Mouse (Mus musculus) gastrocnemius, postnatal 36 days (tissue): ENCODE data around the gene Zfp61. TPM values are rescaled to one million over a fixed set of nuclear protein-coding genes. Genes with fewer than 3 reads are reported as not detected.

Experiments used
- DNase-seq, 2 experiments: peaks; one replicate each; pipeline ENCODE4 v3.0.0; 2022
- intact Hi-C: fragments of 180-260 bp; cut with DNase I; formaldehyde crosslinking; loops from one replicate; pipeline ENCODE4 v1.15.1; 2025
- long read RNA-seq, 2 experiments: library from polyadenylated mRNA; stranded (forward); transcript quantifications; one replicate each; pipeline ENCODE4 v2.0.0; 2021
- total RNA-seq, 2 experiments: library from RNA; stranded (reverse); gene quantifications; 2 replicates each; pipeline ENCODE4 v1.2.3; 2021

Zfp61 gene
- total RNA-seq, result 1 to 10 TPM; 2.5 to 2.7 TPM
- long read RNA-seq, experiment 1, partial matches to known transcripts, result 0 of 3 reads
- long read RNA-seq, experiment 1, other reads (novel, unspliced or antisense), result 3 of 3 reads
- long read RNA-seq, experiment 2, partial matches to known transcripts, result 0 of 6 reads
- long read RNA-seq, experiment 2, other reads (novel, unspliced or antisense), result 4 of 6 reads

DNA sequence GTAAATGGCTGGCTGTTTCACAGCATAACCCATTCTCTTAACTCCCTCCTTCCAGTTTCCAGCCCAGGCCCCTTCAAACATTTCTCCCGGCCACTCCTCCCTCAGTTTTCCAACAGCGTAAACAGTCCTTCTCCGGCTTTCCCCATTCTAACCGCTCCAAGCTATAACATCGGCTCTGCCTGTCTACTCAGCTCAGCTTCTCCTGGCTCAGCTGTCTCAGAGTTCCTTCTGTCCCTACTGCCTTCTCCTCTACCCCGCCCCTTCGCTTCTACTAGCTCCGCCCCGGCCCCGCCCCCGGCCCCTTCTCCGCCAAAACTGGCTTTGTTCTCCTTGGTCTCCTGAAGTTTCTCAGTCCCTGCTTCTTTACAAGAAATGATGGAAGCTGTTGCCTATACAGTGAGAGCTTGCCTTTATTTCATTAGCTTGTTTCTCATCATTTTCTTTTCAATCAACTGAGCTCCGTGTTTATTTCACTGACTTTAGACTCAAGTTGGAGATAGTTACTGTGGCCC is at the start of gene Zfp61:
Zfp61 (minus strand) TSS at position 462 of the 512 bp plus-strand sequence.
- intact Hi-C loops, result loop anchor here (2.0 kb wide), 1 partner anchor 16 kb away; the partner anchor contains the start of gene Zfp94
- DNase-seq, result no peak

DNA sequence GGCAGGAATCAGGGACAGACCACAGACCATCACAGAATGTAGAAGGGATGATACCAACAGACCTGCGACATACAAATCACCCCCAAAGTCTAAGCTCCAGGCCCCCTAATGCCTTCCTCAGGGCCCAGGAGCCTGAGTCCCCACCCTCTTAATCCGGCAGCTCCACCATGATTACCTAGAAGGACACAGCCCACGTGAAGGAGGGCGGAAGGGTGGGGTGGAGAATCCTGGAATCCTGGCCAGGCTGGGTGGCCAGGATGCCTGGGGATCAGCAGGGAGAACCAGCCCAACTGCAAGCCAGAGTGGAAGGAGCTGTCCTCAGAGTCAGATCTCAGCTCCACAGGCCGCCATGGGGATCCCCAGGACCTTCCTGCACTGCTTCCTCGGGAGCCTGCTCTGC is 47.9 kb upstream of the Zfp61 start, which contains the start of gene Lypd5:
Lypd5 (plus strand) TSS at position 301 of the 400 bp plus-strand sequence.
- intact Hi-C loops, result no loop called here
- DNase-seq, result no peak

DNA sequence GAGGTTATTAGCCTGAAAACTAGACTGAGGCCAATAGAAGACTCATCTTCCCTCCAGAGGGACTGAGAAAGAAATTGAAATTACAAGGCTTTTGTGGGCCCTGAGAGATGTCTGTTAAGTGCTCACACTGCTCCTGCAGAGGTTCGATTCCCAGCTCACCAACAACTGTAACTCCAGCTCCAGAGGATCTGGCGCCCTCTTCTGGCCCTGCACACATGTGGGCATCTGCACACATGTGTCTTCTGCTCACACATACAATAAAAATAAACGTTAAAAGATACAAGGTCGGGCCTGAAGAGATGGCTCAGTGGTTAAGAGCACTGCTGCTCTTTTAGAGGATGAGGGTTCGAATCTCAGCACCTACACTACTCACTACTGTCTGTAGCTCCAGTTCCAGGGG is 45.4 kb upstream of the Zfp61 start:
- no peak for DNase-seq
- intact Hi-C loops, result no loop called here

DNA sequence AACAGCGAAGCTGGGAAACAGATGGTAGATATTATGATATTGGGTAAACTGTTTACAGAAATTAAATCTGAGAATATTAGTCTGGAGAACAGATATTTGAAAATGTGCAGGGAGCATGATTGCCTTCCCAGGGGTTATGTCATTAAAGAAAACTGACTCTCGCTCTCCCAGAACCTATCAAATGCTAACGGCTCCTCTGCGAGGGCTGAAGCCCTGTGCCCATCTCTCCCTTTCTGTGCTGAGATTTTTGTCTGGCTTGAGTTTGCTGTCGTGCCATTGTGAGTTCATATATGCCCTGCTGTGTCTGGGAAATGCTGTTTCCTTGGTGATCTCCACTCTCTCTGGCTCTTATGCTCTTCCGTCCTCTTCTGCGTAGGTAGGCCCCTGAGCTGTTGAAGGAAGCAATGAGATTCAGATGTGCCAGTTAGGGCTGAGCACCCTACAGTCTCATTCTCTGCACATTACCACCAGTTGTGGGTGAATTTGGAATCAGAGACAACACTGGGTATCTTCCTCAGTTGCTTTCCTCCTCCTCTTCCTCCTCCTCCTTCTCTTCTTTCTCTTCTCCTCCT is 42.8 kb upstream of the Zfp61 start:
- DNase-seq, result no peak
- intact Hi-C loops, result no loop called here

DNA sequence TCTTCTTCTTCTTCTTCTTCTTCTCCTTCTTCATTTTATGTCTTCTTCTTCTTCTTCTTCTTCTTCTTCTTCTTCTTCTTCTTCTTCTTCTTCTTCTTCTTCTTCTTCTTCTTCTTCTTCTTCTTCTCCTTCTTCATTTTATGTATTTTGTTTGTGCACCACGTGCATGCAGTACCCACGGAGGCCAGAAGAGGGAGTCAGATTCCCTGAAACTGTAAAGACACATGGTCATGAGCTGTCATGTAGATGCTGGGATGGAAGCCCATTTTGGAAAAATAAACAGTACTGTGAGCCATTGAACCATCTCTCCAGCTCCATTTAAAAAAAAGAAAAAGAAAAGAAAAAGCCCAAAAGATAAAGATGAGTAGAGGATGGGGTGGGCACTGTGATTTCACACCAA is 37.2 kb upstream of the Zfp61 start:
- intact Hi-C loops, result no loop called here
- DNase-seq, result no peak

DNA sequence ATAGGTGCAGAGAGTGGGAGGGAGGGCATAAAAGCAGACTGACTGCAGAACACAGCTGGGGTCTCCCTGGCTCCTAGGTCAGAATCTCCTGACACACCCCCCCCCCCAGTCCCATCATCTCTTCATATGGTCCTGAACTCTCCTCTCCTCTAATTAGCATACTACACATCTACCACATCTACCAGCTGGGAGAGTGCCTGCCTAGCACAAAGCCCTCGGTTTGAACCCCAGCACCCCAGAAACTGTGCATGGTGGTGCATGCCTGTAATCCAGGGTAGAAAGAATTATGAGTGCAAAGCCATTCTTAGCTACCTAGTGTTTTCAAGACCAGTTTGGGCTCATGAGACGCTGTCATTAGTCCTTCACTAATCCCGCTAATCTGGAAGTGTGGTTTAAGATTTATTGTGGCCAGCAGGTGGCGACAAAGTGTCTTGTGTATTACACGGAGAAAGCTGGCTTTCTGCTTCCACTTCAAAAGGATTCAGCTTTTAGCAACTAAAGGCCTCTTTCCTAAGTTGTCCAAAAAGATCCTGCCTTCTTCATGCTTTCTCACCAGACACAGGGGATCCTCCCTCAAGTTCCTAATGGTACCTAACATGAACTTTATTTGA is 34.8 kb upstream of the Zfp61 start:
- intact Hi-C loops, result no loop called here
- peak; percentile 21 to 46 for DNase-seq

DNA sequence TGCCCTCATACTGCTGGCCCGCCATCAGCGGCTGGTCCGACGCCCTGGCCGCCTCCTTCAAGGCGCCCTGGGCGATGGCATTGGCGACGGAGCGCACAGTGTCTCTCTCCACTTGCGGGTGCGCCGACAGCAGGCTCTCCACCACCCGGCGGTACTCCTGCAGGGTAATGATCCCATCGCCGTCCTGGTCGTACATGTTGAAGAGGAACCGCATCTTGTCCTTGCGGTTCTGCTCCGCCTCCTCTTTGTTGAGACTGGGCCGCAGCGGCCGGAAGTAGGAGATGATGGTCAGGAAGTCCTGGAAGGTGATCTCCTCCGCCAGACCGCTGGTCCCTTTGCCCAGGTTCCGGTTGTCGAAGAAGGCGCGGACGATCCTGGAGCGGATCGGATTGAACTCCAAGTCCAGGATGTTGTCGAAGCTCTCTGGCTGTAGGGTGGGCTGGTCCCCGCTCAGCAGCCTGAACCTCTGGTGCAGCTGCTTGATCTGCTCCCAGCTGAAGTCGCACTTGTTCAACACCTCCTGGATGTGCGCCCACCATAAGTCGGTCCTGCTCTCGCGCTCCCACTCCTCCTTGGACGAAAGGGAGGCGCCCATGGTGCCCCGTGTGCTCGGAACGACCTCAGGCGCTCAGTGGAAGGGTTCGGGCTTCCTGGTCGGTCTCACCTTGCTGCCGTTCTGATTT is 32.4 kb upstream of the Zfp61 start, which contains the start of gene Tescl:
Tescl (minus strand) TSS at position 633 of the 683 bp plus-strand sequence.
- DNase-seq, result no peak
- intact Hi-C loops, result no loop called here

DNA sequence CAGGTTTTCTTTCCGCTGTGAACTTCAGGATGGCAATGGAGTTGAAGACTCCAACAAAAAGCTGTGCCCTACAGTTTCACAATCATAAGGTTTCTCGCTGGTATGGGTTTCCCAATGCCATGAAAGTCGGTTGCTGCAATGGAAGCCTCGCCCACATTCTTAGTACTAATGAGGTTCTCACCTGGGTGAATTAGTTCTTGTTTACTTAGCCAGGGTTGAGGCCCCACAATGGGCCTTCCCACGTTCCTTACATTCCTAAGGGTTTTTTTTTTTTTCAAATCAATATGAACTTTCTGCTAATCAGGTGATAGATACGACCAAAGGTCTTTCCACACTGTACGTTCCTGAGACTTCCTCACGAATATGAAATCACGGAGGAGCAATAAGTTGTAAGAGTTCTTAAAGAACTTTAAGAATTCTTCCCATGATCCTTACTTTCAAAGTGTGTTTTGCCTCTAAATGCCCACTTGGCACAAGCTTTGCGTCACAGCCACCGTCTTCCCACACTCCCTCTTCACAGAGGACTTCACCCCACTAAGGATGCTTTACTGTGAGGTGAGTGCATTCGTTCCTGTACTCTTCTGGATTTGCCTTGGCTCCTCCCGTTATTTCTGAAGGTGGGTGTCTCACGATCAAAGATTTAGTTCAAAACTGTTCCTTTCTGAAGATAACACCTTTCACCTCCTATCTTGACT is 26.4 kb upstream of the Zfp61 start:
- no peak for DNase-seq
- intact Hi-C loops, result no loop called here

DNA sequence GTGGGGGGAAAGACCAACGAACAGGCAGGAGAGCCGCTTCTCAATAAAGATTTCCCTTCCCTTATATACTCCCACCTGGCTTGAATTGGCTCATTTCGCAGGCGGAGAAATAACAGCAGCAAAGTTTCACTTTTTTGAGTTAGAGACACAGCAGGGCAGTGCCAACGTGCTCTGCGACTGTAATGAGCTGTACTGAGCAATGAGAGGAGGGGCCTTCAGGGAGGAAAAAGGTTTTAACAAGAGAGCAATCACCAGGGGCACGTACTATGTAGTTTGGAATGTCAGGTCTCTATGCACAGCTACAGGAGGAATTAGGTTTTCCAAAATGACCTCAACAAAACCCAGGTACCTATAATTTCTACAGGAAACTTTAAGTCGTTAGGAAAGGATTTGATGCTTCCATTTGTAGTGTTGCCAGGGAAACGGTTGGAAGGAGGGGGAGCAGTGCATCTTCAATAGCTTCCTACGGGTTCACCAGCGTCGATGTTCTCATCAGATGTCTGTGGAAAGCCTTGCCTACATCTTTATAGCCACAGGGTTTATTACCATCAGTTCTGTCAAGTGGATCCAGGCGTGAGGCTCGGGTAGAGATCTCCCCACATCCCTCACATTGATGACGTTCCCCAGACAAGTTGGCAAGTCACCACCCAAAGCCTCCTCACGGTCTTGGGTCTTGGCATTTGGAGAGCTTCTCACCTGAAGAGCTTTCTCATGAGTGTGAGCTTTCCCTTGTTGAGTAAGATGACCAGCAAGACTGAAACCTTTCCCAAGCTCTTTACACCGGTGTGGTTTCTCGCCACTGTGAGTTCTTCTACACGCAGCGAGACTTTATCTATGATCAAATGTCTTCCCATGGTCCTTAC is 25.5 kb upstream of the Zfp61 start:
- intact Hi-C loops, result no loop called here

DNA sequence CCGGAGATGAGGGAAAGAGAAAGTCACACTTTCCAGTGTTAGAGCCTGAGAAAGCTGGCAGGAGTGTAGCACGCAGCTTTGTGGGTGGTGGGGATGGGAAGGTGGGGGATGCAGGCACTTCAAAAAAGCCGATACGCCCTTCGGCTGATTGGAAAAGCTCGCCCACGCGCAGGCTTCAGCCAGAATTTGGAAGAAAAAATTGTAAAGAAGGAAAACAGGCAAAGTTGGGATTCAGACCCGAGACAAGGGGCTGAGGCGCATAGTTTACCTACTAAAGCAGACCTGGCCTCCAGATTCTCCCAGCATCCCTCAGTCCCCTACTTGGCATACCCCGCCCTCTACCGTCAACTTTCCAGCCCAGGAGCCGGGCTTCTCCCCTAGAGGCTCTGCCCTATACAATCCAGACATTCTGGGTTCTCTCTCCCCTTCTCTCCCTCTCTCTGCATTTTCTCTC is 24.7 kb upstream of the Zfp61 start:
- DNase-seq, result no peak
- intact Hi-C loops, result no loop called here

More for the DNA sequence above, 25.5 kb upstream of the Zfp61 start:
- no peak for DNase-seq

DNA sequence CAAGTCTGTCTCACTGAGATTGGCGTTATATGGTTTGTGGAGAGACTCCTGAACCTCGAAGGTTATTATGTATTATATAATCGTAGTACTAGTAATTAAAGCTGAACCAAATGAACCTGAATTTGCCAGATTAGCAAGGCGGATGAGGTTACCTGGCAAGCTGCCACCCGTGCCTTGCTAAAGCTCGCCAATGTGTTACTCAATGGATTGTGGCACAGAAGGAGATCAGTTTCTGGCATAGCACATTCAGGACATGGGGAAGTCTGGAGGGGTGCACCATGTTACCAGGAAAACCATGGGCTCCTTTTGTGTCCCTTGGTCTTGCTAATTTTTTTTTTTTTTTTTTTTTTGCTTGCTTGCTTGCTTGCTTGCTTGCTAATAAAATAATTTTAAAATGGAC is 24.2 kb upstream of the Zfp61 start:
- DNase-seq, result no peak
- intact Hi-C loops, result no loop called here

DNA sequence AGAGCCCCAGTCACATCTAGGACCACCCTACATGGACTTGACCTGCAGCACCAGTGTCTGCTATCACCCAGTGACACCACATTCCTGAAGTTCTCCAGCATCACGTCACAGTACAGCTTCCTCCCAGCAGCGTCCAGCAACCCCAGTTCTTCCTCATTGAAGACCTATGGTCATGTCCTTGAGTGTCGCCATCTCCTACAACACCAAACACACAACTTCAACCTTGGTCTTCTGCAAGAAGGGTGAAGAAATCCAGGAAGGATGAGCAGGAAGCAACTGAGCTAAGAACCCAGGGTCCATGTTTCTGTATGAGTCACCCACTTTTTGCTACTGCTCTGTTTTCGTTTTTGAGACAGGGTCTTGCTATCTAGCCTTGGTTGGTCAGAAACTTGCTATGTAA is 21.6 kb upstream of the Zfp61 start:
- intact Hi-C loops, result no loop called here
- no peak for DNase-seq

DNA sequence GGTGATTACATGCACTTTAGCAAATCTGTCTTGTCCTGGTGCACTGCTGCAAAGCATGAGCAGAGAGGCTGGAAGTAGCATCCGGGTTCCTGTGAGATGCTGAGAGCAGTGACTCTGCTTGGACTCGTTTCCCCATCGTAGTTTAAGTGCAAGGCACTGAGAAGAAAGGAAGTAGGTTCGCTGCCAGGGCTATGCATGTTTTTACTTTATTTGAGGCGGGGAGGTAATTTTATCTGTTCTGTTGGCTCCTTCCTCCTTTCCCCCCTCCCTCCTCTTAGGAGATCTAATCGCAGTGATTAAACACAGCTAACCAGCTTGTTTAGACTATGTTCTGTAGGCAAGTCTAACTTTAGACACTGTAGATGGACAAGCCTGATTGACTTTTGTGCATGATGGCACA is 17.9 kb upstream of the Zfp61 start:
- no peak for DNase-seq
- intact Hi-C loops, result loop anchor here (5.0 to 10.0 kb wide), 3 partner anchors 67 to 114 kb away; partner anchors contain the start of genes Smg9 and Zfp108

DNA sequence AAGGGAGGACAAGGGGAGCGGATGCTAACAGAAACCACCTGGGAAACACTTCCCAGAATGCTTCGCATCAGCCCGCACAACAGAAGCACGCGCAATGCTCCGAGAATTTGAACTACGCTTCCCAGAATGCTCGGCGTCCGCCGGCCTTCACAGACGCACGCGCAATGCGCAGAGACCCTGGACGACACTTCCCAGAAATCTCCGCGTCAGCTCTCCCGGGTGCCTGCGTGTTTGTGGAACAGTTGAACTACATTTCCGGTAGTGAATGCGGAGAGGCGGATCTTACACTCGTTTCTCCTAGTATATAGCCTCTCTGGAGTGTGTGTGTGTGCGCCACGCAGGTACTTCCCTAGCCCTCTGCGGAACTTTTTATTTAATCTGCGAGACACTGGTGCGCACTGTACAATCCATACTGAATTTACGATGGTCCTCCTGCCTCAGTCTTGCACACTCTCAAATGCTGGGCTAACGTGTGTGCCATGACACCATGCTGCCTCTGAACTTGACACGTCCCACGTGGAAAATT is 15.6 kb upstream of the Zfp61 start, which contains the start of gene Zfp94:
Zfp94 (minus strand) TSS at position 100 of the 526 bp plus-strand sequence.
- DNase-seq, result peak; percentile 85 to 92
- intact Hi-C loops, result loop anchor here (2.0 to 10.0 kb wide), 4 partner anchors 16 to 112 kb away; partner anchors contain the start of genes Smg9, Zfp108 and Zfp61

DNA sequence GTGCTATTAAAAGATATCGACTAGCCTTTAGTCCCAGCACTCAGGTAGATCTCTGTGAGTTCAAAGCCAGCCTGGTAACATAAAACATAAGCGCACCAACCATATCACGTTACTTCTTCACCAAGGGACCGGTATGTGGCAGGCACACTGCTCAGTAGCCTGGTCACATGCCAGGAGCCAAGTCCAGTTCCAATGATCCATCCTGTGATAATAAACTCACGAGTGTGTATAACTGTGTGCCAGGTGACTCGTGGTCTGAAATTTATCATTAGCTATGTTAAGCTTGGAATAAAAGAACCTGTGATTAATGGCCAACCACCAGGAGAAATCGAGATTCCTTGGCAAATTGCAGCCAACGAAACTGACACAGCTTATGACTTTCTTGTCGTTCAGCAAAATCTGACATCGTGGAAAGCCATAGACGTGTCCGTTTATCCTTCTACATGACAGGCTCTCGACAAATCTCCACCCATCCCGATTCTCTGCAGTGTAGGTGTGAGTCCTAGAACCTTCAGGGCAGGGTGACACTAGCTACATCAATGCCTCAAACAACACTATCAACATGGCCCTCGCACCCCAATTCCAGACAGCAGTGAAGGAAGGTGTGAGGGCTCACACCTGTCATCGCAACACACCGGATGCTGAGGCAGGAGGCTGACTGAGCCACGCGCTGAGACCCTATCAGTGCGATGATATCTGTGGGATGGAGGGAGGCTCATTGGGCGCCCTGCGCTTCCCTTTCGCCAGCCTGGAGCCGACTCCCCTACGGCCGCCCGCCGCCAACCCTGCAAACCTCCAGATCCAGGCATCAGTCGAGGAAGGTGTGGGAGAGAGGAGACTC is 14.9 kb upstream of the Zfp61 start:
- no peak for DNase-seq
- intact Hi-C loops, result loop anchor here (2.0 to 10.0 kb wide), 4 partner anchors 15 to 111 kb away; partner anchors contain the start of genes Smg9, Zfp108 and Zfp61

DNA sequence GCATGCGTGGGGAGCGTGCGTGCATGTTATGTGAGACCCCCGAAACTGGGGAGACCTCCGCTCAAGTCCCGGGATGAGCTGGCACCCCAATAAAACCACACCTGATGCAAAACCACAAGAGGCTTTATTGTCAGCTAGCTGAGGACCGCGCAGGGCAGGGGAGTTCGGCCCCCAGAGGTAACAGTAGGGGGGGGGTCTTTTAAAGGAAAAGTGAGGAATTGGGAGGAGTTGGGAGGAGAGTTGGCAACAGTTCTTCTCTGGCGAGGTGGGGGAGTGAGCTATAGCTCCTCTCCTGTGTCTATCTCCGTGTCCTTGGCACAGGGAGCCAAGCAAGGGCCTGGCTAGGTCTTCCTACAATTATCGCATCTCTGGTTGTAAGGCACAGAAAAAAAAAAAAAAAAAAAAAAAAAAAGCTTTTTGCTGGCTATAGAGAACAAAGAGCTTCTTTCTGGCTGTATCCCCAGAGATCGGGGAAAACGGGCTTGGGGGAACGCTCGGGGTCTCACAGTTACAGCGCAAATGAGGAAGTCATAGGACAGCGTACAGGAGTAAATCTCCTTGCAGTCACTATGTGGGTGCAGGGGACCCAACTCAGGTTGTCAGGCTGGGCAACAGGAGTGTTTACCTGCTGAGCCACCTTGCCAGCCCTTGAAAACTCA is 1.1 kb downstream of the Zfp61 start:
- no peak for DNase-seq
- intact Hi-C loops, result loop anchor here (2.0 kb wide), 1 partner anchor 17 kb away; the partner anchor contains the start of gene Zfp94

DNA sequence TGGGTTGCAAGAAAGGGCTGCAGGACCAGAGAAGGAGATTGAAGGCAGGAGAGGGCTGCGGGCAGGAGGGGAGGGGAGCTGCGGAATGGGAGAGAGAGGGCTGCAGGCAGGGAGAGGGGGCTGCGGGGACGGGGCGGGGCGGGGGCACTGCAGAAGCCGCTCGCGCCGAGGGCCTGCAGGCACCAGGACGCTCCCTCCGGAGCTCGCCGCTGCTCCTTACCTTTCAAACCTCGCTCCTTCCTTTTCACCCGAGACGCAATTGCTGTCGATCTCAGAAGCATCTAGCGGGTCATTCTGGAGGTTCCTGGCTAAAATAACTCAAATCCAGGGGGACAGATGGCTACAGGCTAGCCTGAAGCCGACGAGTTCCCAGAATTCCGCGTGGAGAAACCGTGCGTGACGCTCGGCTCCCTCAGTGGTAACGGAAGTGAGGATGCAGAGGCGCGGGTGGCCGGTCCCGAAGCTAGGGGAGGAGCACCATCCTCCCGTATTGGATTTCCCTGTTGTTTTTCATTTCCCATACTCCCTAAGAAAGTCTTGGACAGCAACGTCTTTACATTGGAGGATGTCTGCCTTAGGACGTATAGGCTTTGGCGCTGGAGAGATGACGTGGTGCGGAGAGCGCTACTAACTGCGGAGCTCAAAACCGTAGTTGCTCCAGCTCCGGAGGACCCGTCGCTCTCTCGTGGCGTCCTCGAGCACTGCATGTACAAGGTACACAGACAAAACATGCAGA is 1.9 kb downstream of the Zfp61 start:
- peak; percentile 59 to 65 for DNase-seq
- intact Hi-C loops, result no loop called here
